Mouse (Mus musculus) heart, adult 2 months (tissue): Measurements from ENCODE around the gene Selenon.

Source experiments
- CTCF ChIP-seq: fragments of 200-600 bp; IDR thresholded peaks from 2 replicates; pipeline ENCODE4 v1.8.1; 2022; ENCODE audit warnings: antibody characterized with exemption, mild to moderate bottlenecking, moderate library complexity
- EP300 ChIP-seq: fragments of 200-500 bp; IDR thresholded peaks from 2 replicates; pipeline ENCODE4 v1.6.1; 2011; ENCODE audit warnings: low read depth, low read length, control low read depth; ENCODE audit not compliant: insufficient read depth
- POLR2A ChIP-seq: fragments of 200-500 bp; IDR thresholded peaks from 2 replicates; pipeline ENCODE4 v1.6.1; 2011; ENCODE audit warnings: mild to moderate bottlenecking, low read depth, low read length, control low read depth; ENCODE audit not compliant: insufficient read depth

- TF ChIP-seq CTCF (no peak), POLR2A (no peak), EP300 (no peak)
Observed at GRCm38 (mm10) chr4:134503686-134504357, 48.1 kb downstream of the Selenon start.
